Mouse (Mus musculus) cerebellum, adult 9-10 months (tissue): ENCODE data around the gene Sectm1b.
"Not testable (repeated sequence)": the region's sequence is repeated elsewhere in the genome, so short reads cannot be mapped to it uniquely, and the experiment has no call there.

Experiments used
- DNase-seq: peaks from one replicate; pipeline ENCODE4 v3.0.0; 2022

Gene Sectm1b

DNA sequence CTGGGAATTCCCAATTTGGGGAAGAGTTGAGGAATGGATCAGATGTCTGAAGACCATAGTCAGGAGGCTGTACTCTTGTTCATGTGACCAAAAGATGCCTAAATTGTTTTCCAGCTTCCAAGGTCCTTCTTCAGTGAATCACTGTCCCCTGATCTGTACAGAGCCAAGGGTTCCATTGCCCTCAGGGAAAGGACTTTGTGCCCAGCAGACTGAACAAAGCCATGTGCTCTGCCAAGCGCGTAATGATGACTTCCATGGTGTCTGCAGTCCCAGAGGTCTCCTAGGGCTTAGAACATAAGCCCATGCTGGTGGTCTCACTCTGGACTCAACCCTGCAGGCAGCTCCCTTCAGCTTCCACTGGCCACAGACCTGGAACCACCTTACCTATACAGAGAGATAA is 4.5 kb upstream of the Sectm1b start:
- DNase-seq, result no peak

DNA sequence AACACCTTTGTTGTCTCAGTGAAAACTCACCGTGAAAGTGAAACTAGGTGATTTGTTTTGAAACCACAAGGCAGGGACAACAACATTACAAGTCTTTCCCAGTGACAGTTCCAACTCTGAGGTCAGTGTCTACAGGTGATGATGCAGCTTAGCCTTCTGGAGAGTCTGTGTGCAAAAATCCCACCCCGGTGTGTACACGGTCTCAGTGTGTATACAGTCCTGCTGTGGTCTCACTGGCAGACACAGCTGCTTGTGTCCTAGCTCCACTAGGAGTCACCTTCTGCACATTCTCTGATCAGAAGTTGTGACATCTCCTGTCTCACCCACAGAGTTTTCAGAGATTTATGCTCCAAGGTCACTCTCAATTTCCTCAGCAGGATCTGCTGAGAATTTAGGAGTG is 828 bp upstream of the Sectm1b start:
- DNase-seq, result no peak

DNA sequence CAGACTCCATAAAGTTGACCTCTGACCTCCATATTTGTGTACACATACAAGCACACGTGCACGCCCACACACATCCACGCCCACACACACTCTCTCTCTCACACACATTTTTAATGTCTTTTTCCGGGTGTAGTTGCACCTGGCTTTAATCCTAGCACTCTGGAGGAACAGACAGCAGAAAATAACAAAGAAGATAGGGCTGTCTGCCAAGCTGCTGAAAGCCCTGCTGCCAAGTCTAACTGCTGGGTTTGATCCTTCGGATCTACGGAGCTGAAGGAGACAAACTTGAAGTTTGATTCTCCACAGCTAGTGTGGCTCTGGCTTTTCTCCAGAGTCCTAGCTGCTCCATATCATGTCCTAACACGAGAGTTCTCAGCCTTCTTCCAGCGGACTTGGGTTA is 1.8 kb downstream of the Sectm1b start:
- DNase-seq, result no peak

DNA sequence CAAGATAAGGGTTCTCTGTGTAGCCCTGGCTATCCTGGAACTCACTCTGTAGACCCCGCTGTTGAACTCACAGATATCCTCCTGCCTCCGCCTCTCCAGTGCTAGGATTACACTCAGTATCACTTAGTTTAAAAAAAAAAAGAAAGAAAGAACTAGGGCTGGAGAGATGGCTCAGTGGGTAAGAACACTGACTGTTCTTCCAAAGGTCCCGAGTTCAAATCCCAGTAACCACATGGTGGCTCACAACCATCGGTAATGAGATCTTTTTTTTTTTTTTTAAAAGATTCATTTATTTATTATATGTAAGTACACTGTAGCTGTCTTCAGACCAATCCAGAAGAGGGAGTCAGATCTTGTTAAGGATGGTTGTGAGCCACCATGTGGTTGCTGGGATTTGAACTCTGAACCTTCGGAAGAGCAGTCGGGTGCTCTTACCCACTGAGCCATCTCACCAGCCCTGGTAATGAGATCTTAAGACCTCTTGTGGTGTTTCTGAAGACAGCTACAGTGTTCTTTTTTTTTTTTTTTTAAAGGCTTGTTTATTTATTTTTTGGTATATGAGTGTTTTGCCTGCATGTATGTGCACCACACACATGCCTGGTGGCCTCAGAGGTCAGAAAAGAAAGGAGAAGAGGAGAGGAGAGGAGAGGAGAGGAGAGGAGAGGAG is 2.8 kb downstream of the Sectm1b start:
- DNase-seq, result not testable (repeated sequence)

DNA sequence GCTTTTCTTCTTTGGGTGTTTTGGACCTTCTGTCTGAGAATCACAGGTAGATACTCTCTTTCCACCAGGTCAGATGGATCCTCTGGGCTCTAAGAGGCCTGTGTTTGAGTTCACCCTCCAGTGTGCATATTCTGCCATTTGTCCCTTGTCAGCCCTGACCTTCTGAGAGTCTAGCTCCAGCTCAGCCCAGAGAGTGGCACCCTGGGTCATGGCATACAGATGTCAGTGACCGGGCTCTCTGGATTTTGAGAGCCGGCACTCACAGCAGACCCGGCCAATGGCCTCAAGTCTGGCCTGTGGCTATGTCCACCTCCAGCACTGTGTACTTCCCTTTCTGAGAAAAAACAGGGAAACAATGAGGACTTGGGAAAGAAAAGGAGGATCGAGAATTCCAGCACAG is 3.9 kb downstream of the Sectm1b start:
- no peak for DNase-seq

DNA sequence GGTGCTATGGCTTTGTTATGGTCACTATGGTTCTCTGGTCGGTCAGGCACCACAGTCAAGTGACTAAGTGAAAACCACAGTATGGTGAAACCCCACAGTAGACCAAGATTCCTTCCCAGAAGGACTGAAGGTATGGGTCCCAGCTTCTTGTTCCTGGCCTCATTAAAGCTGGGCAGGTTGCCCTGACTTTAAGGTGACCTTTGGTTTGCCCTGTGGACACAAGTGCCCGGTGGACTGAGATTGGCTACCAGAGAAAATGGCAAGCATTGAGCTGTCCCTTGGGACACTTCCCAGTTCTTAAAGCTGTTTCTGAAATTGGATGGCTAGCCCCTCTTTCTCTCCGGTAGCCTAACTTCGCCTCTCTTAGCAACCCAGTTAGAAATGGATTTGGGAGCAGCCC is 4.4 kb downstream of the Sectm1b start:
- DNase-seq, result no peak

DNA sequence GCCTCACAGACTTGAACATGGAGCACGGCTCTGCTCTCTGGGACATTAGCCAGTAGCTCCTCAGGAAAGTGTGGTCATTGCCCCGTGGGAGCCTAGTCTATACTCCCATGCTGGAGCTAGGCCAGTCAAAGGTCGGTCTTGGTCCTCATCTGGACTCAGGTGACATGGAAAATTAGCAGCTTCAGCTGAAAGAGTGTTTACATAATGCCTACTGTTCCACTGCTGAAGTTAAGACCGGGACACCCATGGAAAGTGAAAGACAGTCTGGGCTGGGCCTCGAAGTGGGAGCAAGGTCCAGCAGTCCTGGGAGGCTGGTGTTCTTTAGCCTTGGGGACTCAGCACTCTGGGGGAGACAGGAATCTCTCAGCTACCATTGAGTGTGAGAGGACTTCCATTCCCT is 5.2 kb downstream of the Sectm1b start:
- no peak for DNase-seq

DNA sequence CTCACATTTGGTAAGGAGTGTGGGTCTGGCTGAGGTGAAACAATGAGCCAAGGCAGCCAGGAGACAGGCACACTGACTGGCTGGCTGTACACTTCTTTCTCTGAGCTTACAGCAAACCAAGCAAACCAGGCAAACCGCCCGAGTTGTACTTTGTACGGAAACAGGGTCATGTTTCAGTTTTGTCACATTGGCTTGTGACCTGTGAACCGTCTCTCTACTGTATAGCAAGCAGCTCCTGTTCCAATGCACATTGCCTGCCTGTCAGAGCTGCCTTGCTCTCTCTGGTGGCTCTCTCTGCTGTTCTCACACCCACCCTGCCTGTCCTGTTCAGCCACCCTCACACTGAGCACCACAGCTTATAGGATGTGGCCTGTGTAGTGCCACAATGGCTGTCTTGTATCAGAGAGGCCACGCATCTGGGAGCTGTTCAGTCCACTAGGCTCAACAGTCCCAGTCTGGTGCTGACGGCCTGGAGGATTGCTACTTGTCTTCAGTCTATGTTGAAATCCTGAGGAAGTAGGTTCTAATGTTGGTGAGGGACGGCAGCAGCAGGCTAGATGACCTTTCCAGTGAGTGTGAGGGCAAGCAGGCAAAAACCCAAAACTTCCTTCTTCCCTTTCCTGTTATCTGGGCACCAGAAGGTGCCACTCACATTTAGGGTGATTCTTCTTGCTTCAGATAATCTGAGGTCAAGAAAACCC is 6.7 kb downstream of the Sectm1b start:
- DNase-seq, result no peak

DNA sequence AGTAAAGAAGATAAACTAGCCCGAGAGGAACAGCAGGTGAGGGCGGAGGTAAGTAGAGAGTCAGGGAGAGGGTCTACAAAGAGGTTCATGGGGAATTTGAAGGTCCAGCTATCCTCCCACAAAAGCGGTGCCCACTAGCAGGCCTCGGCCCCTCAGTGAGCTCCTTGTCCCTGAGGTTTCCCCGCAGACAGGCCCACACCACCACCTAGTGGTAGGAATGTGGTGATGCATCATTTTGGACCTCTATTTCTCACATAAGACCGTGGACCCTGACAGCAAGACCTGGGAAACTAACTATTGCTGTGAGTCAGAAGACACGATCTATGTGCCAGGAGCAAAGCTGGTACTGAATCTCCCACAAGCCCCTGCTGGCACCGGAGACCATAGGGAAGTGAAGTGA is 9.8 kb downstream of the Sectm1b start:
- peak; percentile 83 for DNase-seq

DNA sequence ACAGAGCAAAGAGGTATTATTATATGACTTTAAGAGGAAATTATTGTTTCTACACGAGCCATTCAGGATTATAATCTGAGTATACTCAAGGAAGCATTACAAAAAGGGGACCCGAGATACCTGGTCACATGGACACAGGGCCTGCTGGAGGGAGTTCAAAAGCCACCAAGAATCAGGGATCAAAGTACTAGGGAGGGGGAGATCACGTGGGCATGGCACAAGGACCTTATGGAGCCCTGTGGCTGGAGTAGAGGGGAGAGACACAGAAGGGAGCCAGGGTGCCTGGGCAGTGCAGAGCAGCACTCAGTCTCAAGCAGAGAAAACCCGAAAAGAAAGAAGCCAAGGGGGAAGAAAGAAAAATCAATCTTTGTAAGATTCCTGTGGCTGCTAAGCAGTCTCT is 11.0 kb downstream of the Sectm1b start:
- no peak for DNase-seq

DNA sequence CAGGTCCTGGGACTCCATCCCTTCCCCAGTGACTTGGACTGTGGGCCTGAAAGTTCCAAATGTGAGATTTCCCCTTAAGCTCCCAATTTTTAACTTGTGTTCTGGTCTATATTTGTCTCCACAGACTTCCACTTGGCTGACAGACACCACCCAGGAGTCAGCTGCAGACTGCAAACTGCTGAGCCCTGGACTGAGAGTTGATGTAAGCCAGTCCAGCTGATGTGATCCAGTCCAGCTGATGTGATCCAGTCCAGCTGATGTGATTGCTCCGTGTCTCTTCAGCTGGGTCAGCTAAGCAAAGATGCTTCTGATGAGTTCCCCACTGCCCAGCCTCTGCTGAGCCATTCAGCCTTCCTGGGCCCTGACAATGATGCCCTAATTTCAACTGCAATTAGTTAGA is 11.6 kb downstream of the Sectm1b start:
- DNase-seq, result no peak

DNA sequence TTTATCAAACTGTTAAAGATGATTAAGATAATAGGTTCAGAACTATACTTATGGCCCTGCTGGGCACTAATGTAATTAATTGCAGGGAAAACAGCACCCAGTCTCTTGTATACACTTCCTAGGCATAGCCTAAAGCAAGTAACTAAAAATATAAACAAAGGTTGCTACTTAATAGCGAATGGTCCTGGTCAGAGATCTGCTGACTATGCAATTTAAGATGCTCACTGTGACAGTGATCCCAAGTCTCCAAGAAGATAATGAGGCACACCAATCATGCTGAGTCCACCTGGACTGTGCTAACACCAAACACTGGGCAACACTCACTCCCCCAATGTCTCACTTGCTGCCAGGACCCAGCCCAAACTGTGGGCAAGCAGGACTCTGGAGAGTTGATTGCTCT is 13.5 kb downstream of the Sectm1b start:
- no peak for DNase-seq

DNA sequence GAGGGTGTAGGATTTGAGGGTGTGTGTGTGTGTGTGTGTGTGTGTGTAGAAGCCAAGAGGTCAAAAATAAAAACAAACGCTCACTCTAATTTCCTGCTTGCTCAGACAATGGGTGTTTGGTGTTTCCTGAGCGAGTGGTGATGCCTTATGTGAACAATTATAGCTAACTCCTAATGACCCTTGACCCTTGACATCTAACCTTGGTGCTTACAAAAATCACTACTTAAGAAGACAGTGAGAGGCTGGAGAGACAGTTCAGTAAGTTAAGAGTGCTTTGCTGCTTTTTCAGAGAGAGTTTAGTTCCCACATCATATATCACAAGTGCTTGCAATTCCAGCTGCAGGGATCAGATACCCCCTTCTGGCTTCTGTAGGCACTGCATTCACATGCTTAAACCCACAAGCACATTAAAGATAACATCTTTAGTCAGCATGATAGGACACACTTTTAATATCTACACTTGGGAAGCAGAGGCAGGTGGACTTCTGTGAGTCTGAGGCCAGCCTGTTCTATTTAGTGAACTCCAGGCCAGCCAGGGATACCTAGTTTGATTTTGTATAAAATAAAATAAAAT is 15.5 kb downstream of the Sectm1b start:
- no peak for DNase-seq

DNA sequence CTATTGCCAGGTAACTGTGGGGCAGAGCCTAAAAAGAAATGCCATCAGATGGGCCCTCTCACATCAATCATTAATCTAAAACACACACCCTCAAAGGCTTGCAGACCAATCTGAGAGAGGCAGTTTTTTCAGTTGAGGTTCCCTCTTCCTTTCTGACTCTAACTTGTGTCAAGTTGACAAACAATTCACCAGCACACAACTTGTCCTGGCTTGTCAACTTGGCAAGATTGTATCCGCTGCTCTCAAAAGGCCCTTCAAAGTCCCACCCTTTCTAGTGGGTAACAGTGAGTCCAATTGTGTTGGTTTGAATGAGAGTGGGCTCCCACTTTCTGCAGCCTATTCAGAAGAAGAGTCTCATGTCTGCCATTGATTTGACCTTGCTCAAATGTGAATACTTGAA is 18.1 kb downstream of the Sectm1b start:
- no peak for DNase-seq

DNA sequence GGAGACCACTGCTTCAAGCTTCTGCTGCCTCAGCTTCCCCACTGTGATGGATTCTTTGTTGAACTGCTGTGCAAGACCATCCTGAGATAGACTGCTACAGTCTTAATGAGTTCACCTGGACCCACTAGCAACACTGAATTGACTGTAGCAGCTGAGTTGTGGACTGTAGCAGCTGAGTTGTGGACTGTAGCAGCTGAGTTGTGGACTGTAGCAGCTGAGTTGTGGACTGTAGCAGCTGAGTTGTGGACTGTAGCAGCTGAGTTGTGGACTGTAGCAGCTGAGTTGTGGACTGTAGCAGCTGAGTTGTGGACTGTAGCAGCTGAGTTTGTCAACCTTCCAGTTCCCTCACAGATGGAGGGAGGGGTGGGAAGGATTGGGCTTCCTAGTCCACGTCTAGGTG is 20.3 kb downstream of the Sectm1b start:
- DNase-seq, result not testable (repeated sequence)

DNA sequence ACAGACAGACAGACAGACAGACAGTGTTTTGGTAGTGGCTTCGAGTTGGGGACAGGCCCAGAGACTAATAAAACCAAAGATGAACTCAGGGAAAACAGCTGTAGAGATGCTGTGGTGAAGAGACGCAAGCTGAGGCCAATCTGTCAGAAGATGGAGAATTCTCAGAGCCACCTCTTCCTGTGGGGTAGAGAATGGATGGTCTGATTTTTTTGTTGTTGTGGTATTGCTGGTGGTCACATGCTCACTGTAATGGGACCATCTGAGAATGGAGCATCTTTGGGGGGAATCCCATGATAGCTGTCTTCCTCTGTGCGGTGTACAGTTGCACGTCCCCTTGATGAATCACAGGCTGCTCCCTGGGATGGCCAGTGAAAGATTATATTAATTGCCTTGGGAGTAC is 20.9 kb downstream of the Sectm1b start:
- DNase-seq, result no peak

DNA sequence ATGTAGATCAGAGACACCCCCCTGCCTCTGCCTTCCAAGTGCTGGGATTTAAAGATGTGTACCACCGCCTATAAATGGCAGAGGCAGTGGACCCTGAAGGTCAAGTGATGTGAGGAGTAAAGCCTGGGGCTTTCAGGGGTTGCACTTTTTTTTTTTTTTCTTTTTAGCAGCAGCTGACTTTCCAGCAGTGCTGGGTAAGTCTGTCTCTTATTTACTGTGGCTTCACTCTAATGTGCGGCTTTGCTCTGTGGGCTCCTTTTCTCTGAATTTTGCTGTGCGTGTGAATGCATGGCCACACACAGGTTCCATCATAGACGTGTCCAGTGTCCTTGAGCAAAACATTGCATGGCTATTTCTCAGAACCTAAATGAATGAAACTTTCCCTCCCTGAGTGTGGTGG is 21.7 kb downstream of the Sectm1b start:
- no peak for DNase-seq

DNA sequence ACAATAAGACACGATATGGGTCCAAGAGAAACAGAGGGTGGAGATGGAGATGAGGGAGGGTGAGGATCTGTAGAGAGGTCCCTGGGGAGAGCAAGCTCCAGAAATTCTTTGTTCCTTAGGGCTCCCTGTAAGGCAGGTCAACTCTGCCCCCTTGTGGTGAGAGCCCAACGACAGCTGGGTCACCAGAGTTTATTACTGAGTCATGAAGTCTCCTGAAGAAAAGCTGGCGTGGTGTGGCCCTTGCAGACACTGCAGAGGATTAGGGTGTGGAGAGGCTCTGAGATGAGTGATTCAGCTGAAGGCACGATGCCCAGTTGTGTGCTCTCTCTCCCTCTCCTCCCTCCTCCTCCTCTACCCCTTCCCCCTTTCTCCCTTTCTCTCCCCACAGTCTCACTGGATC is 22.2 kb downstream of the Sectm1b start:
- peak; percentile 80 for DNase-seq

DNA sequence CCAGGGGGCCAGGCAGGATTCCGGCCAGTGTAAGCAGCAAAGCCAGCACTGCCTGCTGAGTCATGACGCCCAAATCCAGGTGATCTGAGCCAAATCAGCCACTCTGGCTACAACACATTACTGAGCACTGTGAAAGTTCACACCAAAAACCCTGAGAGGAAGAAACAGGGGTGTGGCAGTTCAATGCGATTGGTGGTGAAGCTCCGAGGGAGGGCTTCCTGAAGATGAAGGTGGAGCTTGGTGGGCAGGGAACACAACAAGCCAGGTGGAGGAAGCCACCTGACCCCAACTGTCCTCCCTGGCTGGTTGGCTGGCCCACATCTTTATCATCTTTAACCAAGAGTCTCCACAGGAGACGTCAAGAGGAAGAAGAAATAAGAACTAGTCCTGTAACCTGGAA is 24.1 kb downstream of the Sectm1b start, which contains the start of gene Cd7:
Gene Cd7 (minus strand): TSS at position 117 of the 400 bp plus-strand sequence.
- no peak for DNase-seq

DNA sequence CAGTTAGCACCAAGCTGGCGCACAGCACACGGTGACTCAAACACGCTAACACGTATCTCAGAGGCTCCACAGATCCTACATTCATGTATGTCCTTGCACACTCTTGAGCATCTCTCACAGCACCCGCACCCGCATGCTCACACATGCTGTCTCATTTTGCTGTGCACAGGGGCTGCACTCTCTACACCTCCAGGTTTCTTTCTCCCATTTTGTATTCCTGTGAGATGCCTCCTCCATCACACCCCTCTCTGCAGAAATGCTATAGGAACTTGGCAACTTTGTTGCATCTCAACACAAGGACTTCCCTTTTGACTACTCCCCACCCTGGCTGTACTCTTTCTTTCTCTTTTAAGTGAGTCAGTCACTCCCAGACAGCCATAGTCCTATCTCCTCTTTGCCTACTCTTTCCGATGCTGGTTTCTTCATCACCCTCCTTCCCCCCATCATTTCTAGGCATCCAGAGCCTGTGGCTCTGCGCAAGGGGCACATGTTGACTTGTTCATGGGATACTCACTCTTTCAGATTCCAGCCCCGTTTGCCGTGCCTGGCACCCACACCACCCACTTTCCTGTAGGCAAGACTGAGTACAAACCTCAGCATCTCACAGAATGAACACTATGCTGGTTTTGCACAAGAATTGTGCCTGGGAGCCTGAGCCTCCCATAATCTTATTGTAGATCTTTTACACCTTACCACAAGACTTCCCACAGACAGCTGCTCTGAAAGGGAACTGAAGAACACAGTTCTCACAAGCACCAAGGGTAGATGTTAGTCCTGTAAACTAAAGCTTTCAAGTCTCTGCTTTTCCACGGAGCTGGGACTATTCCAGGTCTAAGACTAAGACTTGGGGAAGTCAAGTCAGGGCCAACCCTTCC is 24.8 kb downstream of the Sectm1b start:
- DNase-seq, result no peak

DNA sequence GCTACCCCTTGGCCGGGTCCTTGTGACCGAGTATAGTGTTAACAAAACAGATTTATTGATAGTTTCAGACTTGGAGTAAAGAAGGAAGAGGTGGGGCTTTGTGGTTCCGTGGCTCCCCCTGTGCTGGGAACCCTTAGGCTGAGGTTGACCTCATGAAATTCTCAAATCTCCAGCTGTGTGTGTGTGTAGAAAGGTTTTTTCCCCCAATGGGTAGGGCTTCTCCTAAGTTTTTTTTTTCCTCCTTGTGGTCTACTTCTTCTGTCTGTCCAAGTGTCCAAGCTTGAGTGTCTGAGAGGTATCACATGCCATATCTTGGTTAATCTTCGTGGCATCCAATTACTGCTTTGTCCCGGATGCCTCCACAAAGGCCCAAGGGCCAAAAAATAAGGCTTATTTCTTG is 30.3 kb downstream of the Sectm1b start:
- DNase-seq, result no peak

DNA sequence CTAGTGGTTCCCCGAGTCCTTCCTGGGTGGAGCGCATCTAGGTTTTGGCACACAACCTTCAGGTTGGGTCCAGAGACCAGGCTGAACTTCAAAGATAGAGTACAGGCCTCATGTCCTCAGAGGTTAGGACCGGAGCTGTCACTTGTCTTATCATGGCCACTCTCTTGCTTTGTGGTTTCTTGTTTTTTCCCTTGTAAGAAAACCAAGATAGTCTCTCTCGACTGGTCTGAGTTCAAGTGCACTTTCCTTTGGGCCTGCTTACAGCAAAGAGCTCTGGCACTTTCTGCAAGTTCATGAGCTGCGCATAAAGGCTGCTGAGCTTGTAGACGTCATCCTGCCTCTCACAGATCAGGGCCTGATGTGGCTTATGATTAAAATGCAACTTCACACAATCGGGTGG is 36.1 kb downstream of the Sectm1b start:
- DNase-seq, result no peak

DNA sequence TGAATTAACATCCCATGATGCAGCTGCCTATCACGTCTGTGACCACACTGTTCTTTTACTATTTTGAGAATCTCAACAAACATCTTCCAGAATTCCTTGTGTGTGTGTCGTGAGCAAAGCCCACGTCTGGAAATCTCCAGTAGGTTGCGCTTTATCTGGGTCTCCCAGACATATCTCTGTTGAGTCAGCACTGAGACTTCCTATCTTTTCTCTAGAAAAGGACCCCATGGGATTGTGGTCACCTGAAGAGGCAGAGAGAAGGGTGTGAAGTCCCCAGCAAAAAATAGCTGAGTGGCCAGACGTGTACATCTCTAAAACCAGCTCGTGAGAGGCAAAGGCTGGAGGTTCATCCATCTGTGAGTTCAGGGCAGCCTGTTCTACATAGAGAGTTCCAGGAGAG is 39.2 kb downstream of the Sectm1b start:
- DNase-seq, result no peak

DNA sequence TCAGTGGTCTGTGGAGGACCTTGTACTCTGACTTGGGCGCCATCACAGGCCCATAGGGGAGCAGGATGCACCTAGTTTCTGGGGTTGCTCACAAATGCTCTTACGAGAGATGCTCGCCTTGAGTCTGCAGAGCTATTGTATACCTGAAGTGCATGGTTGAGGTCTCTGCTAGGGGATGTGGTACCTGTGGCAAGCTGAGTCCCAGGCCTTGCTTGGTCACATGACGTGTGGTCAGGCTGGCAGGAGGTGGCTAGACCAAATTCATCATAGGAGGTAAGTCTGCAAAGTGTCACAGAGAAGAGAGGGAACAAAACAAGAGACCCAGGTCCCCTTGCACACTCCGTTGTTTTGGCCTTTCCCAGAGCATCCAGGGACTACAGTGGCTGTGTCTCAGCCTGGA is 43.9 kb downstream of the Sectm1b start:
- DNase-seq, result no peak
